Mouse (Mus musculus) brain, embryonic 14.5 days (tissue): ENCODE results near the gene Ncoa6.

ENCODE experiments used
- CTCF ChIP-seq: fragments of 200-500 bp; IDR thresholded peaks from 2 replicates; pipeline ENCODE4 v1.5.1; 2012; ENCODE audit warnings: inconsistent platforms, mild to moderate bottlenecking, moderate library complexity, borderline replicate concordance; ENCODE audit not compliant: insufficient read depth, insufficient read length; ENCODE audit errors: extremely low read depth
- POLR2A ChIP-seq: fragments of 200-500 bp; IDR thresholded peaks from 2 replicates; pipeline ENCODE4 v1.6.1; 2012; ENCODE audit warnings: mild to moderate bottlenecking, inconsistent platforms, borderline replicate concordance; ENCODE audit not compliant: poor library complexity, insufficient read depth, insufficient read length, severe bottlenecking; ENCODE audit errors: extremely low read depth

GRCm38 (mm10) chr2:155517455-155518423 lies 44.0 kb upstream of the Ncoa6 start, which contains the start of the genes Acss2 and Ggt7:
- TF ChIP-seq CTCF (peak; percentile 71), POLR2A (0 out of 2 replicates have a peak, but pooled peaks have one; percentile 25)
